Mouse (Mus musculus): ENCODE results near the gene Luzp1.

Luzp1 gene

GRCm38 (mm10) chr4:136553108-136553507 lies 83.5 kb downstream of the Luzp1 start:
- DNase-seq, result no peak

GRCm38 (mm10) chr4:136557638-136558037 lies 88.1 kb downstream of the Luzp1 start:
- DNase-seq, result no peak

GRCm38 (mm10) chr4:136559690-136560089 lies 90.1 kb downstream of the Luzp1 start:
- peak; percentile 34 for DNase-seq

- DNase-seq, result no peak
Observed at GRCm38 (mm10) chr4:136560270-136560991, 90.9 kb downstream of the Luzp1 start.

GRCm38 (mm10) chr4:136562755-136563154 lies 93.2 kb downstream of the Luzp1 start:
- no peak for DNase-seq

GRCm38 (mm10) chr4:136568629-136569028 lies 99.1 kb downstream of the Luzp1 start:
- no peak for DNase-seq

- no peak for DNase-seq
Observed at GRCm38 (mm10) chr4:136569998-136570397, 100.4 kb downstream of the Luzp1 start.

GRCm38 (mm10) chr4:136581885-136582284 lies 112.3 kb downstream of the Luzp1 start:
- no peak for DNase-seq

- DNase-seq, result no peak
Observed at GRCm38 (mm10) chr4:136587221-136587827, 117.8 kb downstream of the Luzp1 start.

GRCm38 (mm10) chr4:136588003-136588402 lies 118.4 kb downstream of the Luzp1 start:
- DNase-seq, result no peak

- DNase-seq, result no peak
Observed at GRCm38 (mm10) chr4:136592111-136592510, 122.5 kb downstream of the Luzp1 start.

GRCm38 (mm10) chr4:136594006-136594405 lies 124.4 kb downstream of the Luzp1 start:
- no peak for DNase-seq

GRCm38 (mm10) chr4:136595221-136595620 lies 125.7 kb downstream of the Luzp1 start:
- DNase-seq, result no peak

- no peak for DNase-seq
Observed at GRCm38 (mm10) chr4:136598268-136598876, 128.8 kb downstream of the Luzp1 start.

- no peak for DNase-seq
Observed at GRCm38 (mm10) chr4:136599869-136600268, 130.3 kb downstream of the Luzp1 start.

GRCm38 (mm10) chr4:136600536-136600935 lies 131.0 kb downstream of the Luzp1 start:
- DNase-seq, result no peak

- peak; percentile 53 for DNase-seq
Observed at GRCm38 (mm10) chr4:136601476-136601875, 131.9 kb downstream of the Luzp1 start.

- DNase-seq, result peak; percentile 48
Observed at GRCm38 (mm10) chr4:136602018-136602554, 132.5 kb downstream of the Luzp1 start.

- peak; percentile 96 for DNase-seq
Observed at GRCm38 (mm10) chr4:136602568-136602967, 133.0 kb downstream of the Luzp1 start, which contains the start of gene Kdm1a. Kdm1a (minus strand) TSS chr4:136602723.
